Mouse (Mus musculus): ENCODE measurements around the gene Bud23.
"Not testable (repeated sequence)": the region's sequence is repeated elsewhere in the genome, so short reads cannot be mapped to it uniquely, and the experiment has no call there.

Gene Bud23

DNA sequence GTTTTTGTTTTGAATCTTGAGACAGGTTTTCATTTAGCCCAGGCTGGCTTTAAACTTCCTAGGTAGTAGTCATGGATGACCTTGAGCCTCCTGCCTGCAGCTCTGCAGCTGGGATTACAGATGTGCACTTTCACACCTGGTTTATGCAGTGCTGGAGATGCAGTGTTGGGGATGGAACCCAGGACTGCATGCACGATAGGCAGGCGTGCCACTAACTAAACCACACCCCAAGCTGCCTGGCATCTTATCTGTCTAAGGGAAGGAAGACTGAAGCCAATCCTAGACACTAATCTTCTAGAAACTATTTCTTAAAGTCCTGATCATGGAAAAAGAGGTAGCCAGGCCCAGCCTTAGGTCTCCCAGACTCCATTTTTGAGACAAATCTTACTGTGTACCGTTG is 5.7 kb upstream of the Bud23 start:
- DNase-seq (ENCODE audit: low spot score) = no peak

DNA sequence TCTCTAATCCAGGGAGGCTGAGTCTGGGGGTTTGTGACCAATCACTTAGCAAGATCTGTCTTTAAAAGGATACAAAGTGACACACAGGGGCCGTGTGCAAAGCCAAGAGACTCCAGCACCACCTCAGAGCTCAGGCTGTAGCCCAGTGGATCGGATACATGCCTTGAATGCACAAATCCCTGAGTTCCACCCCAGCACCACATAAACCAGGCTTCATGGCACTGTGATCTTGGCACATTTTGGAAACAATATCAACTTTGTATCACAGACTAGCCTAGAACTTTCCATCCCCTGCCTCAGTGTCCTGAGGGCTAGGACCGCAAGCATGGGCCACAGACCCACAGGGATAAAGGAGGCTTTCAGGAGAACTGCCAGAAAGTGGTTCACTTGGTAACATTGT is 1.2 kb upstream of the Bud23 start:
- DNase-seq (ENCODE audit: low spot score) = no peak

DNA sequence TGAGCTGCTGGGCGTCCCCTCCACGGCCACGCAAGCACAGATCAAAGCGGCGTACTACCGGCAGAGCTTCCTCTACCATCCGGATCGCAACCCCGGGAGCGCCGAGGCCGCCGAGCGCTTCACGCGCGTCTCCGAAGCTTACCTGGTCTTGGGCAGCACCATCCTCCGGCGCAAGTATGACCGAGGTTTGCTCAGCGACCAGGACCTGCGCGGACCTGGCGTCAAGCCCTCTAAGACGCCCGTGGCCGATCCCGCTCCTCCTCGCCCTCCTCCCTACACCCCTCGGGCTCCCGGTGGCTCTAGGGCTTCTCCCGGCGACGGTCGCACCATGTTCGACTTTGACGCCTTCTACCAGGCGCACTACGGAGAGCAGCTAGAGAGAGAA is 385 bp downstream of the Bud23 start:
- DNase-seq (ENCODE audit: low spot score) = no peak

DNA sequence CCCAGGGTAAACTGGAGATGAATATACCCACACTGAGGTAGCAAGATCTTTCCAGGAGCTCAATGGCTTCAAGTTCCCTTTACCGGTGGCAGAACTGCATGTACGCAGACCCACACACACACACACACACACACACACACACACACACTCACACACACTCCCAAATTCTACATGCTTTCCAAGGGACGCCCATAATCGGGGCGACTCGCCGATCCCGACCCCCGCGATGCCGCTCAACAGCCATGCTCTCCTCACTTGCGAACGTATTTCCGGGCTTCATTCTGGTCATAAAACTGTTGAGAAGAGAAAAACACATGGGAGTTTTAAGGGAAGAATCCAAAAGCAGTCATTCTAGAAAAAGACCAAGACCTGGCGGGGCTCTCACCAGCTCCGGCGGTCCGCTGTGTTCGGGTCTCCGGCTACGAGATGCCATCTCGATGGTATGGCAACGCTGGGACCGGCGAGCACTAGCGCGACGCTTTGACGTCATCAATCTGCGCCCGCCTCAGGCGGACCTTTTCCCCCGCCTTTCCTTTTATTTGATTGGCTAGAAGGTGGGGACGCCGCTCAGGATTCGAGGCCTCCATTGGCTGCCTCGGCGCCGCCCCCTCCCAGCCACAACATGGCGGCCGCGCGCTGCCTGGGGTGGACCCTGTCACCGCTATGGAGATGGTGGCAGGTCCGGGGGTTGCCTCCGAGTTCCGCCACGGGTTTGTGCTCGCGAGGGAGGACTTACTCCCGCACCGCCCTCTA is 954 bp downstream of the Bud23 start, which contains the start of gene Dnajc30:
Gene Dnajc30 (plus strand): TSS at position 574 of the 753 bp plus-strand sequence.
- DNase-seq (ENCODE audit: low spot score) = peak; percentile 94

DNA sequence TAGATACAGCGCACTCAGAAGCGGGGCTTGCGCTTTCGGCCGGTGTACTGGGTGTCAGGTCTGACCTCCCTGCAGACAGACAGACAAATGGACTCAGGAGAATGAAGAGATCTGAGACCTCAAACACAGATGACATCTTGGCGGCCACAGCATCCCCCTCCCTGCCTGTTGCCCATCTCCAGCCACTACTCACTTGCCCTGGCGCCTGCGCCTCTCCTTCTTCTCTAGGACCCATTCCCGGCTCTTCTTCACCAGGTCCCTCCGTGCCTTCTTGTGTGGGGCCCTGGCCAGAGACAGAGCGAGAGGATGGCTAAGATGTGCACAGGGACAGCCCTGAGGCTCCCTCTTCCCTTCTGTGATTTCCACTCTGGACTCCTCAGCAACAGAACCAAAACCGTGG is 11.4 kb downstream of the Bud23 start:
- no peak for DNase-seq (ENCODE audit: low spot score)

DNA sequence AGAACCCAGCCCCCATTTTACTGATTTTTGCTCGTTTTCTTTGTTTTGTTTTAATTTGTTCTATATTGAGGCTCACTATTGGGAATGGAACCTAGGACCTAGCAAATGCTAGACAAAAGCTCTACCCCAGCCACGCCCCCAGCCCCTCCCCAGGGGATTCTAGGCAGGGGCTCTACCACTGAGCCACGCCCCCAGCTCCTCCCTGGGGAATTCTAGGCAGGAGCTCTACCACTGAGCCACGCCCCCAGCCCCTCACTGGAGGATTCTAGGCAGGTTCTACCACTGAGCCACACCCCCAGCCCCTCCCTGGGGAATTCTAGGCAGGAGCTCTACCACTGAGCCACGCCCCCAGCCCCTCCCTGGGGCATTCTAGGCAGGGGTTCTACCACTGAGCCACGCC is 15.5 kb downstream of the Bud23 start:
- DNase-seq (ENCODE audit: low spot score) = not testable (repeated sequence)

DNA sequence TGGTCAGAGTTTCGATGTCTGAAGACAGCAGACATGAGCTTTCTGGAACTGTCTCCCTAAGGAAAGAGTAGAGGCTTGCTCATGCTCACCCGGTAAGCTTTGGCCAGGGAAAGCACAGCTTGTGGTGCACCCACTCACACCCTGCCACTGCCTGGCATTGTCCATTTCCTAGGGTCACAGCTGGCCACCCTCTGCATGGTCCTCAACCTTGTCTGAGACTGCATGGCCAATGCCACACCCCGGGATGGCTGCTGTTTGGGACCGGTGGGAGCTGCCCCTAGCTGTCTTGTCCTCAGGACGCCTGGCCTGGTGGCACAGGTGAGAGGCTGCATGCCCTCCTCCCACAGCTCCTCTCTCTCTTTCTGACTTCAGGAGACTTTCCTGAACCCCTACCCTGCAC is 16.2 kb downstream of the Bud23 start:
- DNase-seq (ENCODE audit: low spot score) = no peak

DNA sequence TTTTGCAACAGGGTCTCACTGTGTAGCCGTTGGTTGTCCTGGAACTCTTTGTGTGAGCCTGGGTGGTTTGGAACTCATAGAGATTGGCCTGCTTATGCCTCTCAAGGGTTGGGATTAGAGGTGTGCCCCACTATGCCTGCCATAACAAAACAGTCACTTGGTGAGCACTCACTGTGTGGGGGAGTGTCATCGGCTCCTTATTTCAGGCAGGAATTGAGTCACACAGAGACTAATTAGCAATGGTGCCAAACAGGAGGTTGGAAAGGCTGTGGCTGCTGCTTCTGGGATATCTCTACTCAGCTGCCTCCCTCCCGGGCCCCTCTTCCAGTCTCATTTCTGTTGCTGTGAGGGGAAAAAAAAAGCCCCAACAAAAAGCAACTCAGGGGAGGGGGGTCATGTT is 20.2 kb downstream of the Bud23 start:
- no peak for DNase-seq (ENCODE audit: low spot score)

DNA sequence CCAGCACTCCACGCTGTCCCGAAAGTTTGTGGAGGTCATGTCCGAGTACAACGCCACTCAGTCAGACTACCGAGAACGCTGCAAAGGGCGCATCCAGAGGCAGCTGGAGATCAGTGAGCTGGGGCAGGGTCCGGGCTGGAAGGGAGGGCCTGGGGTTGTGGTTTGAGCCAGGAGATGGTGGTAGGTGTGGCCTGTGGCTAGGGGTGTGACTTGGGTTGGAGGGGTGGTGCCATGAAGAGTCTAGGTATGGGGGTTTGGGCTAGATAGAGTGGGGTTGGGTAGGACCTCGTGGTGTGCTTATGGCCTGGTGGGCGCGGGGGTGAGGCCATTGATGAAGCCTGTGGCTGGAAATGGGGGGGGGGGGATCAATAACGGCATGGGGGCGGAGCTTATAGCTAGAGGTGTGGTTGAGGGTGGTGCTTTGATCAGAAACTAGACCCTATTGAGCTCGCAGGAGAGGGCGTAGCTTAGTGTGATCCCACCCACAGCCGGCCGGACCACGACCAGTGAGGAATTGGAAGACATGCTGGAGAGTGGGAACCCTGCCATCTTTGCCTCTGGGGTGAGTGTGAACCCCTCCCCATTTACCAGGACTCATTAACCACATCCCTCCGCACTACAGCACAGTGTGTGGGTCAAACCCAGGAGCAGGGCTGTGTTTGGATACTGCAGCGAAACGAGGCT is 22.5 kb downstream of the Bud23 start:
- no peak for DNase-seq (ENCODE audit: low spot score)

DNA sequence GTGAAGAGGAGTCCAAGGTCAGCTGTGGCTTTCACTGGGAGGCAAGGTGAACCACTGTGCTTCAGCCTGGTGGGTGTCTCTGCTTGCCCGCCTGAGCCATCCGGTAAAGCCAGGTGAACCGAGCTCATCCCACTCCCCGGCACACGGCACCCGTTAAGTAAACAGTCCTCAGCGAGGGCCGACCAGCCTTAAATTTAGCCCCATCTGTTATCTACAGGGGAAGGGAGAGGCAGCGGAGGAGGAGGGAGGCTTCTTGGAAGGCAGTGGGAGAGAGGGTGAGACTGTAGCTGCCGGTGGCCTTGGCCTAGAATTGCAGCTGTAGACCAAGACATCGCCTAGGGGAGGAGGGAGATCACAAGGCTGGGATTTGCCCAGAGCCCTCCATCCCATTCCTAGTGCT is 24.0 kb downstream of the Bud23 start:
- DNase-seq (ENCODE audit: low spot score) = peak; percentile 85

DNA sequence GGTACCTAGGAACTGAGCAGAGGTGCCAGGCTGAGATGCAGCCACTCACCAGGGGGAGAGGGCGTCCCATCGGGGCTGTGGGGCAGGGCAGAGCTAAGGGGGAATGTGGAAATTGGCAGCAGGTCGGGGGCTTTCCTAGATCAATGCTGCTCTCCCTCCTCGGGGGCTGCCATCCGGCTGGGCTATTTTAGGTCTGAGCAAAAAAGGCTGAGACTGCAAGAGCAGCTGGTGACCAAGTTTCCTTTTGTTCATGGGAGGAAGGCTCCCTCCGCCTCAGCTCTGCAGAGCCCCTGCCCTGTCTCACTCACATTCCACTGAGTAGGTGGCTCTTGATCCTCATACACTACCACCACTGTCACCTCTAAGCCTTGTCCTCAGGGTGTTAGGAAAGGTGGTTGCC is 24.7 kb downstream of the Bud23 start:
- DNase-seq (ENCODE audit: low spot score) = no peak

DNA sequence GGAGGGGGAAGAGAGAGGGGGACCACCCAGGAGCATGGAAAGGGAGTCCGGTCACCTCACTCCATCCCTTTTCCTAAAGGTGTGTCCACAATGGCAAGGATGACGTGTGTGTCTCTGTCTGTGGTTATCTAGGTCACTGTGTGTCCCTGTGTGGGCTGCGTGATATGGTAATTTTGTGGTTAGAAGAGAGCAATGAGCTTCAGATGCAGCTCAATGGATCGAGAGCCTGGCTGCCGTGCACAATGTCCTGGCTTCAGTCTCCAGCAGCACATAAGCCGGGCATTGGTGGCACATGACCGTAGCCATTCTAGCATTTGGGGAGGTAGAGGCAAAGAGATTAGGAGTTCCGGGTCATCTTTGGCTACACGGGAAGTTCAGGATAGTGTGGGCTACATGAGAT is 25.2 kb downstream of the Bud23 start:
- no peak for DNase-seq (ENCODE audit: low spot score)

DNA sequence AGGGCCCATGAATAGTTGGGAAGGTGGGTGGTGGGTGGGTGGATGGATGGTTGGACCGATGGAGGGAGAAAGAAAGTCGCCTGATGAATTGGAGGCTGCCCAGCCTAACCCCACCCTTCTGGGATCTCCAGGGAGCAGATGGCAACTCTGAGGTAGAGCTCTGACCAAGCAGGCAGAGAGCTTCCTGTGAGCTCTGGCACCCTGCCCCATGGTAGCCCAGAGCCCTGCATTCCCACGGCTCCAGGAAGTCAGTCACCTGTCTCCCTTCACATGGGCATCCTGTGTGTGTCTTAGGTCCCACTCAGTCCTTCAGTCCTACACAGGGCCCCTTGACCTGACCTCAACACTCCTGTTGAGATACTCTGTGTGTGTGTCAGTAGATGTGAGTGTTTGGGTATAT is 26.8 kb downstream of the Bud23 start:
- no peak for DNase-seq (ENCODE audit: low spot score)

DNA sequence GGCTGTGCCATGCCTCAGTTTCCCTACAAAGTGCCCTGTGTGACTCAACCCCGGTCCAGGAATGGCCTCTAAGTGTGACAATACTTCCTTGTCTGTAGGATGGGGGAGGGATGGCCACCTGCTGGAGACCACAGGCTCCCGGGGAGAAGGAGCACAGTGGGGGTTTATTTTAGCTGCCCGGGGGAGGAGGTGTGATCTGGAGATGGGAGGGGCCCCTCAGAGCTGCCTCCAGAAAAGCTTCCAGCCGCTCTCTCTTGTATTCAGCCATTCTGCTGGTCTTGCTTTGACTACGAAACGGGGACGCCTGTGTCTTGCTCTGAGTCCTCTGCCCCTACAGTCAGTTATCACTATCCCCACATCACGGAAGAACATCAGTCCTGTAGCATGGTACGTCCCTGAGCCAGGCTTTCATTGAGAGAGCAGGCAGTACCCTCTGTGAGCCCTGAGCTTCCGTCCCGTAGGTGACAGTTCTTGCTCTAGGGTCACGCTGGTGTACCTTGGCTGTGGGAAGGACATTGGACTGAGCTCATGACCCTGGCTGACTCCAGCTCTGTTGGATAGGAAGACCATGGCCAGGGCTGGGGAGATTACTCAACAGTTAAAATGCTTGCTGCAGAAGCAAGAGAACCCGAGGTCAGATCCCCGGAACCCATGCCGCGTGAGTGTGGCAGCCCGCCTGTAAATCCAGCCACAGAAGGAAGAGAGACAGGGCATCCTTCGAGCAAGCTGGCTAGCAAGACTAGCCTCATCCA is 29.0 kb downstream of the Bud23 start:
- no peak for DNase-seq (ENCODE audit: low spot score)

DNA sequence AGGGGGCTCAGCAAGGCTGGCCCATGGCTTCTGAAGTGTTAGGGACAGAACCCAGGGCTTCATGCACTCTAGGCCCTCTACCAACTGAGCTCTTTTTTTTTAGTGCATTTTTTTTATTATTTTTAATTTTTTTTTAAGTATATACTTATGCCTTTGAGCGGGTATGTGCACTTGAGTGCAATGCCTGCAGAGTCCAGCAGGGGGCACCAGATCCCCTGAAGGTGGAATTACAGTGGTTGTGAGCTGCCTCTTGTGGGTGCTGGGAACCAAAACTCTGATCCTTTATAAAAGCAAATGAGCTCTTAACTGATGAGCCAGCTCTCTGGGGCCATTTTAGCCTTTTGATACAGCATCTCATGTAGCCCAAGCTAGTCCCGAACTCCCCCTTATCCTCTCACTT is 30.2 kb downstream of the Bud23 start:
- DNase-seq (ENCODE audit: low spot score) = no peak

DNA sequence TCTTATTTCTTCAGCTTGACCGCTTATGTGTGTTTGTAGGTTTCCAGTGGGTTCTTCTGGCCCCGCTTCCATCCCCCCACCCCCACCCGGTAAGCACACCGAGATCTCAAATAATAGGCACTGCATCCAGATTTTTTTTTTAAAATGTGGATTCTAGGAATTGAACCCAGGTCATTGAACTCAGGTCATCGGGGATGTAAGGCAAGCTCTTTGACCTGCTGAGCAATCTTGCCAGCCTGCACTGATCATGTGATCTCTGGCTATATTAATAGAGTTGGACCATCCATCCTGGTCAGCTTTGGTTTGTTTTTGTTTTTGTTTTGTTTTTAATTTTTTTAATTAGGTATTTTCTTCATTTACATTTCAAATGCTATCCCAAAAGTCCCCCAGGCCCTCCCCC is 32.2 kb downstream of the Bud23 start:
- no peak for DNase-seq (ENCODE audit: low spot score)

DNA sequence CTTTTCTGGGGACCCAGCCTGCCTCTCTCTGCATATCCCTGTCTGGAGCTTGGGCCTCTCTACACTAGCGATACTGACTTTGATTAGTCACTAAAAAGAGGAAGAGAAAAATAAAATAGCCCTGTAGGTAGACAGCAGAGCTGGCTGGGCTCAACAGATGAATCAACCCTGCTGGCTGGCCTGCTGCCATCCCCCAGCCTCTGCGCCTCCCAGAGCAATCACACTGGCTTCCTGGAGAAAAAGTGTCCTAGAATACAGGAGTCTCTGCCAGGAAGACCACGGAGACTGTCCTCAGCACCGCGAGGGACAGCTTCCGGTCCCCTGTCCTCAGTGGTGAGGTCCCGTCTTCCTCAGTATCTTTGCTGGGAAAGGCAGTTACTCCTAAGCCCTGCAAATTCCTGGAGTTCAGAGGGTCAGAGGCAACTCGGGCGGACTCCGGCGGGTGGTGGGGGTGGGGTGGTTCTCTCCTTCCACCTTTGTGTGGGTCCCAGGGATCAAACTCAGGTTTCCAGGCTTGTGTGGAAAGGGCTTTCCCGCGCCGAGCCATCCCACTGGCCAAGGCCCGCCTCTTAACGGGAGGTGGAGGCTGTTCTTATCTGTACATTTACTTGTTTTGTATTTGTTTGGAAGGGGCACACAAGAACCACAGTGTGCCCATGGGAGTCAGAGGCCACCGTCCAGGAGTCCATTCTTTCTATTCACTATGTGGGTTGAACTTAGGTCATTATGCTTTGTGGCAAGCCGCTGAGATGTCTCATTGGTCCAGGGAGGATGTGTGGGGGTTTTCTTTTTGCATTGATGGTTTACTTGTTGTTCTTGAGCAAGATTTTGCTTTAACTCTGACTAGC is 35.5 kb downstream of the Bud23 start:
- DNase-seq (ENCODE audit: low spot score) = peak; percentile 58

DNA sequence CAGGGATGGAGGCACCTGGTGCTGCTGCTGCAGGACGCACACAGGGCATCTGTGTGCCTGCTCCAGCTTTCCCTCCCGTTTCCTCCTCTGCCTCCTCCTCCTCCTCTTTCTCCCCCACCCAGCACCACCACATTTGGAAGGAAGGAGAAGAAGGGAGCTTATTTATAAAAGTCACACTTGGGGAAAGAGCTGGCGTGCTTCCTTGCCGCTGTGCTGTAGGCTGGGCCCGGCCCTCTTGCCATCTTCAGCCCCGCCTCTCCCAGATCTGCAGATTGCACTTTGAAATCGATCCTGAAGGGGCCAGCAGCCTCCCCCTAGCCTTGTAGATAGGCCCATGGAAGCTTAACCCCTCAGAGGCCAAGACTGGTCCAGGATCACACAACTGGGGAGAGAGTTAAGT is 38.9 kb downstream of the Bud23 start:
- no peak for DNase-seq (ENCODE audit: low spot score)

DNA sequence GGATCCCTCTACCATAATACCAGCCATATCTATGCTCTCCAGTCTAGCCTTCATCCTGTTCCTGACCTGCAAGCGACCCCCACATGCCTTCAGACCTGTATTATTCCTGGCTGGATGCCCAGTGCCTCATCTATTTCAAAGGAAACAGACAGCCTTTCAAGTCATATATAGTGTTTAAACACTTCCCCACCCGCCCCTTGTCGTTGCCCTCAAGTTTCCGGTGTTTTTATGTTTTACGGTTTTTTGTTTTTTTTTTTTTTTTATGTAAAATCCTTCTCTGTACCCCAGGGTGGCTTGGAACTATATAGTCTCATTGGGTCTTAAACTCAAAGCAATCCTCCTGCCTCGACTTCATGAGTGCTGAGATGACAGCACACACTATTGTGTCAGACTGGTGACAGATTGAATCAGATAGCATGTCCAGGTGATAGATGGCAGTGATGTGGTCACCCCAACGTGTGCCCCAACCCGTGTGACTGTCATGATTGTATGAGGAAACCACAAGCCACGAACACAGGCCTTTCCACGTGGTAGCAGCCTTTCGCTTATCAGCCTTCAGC is 40.0 kb downstream of the Bud23 start:
- no peak for DNase-seq (ENCODE audit: low spot score)

DNA sequence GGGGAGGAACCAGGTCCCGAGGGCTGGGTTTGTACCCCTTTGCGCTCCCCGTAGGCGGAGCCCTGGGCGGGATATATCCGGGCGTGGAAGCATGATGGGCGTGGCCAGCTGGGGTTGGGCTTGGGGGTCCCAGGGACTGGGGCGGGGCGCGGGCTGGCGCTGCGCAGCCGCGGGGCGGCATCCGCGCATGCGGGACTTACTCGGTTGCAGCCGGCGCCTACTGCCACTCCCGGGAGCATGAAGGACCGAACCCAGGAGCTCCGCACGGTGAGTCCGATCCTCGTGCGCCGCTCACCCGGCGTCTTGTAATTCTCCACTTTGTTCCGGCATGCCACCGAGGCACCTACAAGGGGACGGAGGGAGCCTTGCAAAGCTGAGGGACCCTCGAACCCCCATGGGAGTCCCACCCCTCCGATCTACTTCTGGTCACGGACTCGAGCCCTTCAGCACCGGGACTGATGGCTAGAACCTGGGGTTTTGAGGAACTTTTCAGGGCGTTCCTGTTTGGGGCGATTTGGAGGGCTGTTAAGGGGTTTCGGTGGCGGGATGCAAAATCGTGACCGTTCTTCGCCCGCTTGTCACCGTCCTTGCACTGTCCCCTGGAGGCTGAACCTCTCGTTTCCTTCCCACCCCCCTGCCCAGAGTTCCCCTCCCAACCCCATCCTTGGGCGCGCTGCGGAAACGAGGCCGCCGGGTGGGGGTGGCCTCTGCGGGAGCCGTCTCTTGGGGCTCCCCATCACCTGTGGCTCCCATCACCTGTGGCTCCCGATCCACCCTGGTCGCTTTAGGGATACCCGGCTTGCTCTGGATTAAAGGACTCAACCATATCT is 41.2 kb downstream of the Bud23 start, which contains the start of gene Stx1a:
Gene Stx1a (plus strand): TSS at position 139 of the 830 bp plus-strand sequence.
- DNase-seq (ENCODE audit: low spot score) = peak; percentile 89

DNA sequence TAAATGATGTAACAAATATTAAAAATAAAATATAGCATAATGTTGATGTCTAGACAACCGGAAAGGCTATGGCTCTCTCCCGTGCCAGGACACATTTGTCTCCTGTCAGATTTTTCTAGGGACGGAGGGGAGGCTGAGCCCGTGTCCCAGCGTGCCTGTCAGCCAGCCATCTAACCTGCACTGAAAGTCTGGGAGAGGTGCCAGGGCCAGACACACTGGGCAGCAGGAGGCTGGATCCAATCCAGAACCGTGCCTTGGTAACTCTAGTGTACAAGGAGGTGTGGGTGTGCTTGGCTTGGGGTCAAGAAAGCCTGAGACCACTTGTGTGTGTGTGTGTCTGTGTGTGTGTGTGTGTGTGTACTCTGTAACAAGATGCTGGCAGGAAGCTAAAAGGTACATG is 42.9 kb downstream of the Bud23 start:
- peak; percentile 63 for DNase-seq (ENCODE audit: low spot score)
